Mouse (Mus musculus): ENCODE measurements around the gene Plekhj1.

GRCm38 (mm10) chr10:80763502-80763901, 34.9 kb downstream of the Plekhj1 start:
- TF ChIP-seq TAL1 (IDR thresholded peaks at IDR 0.05; ENCODE audit: low read length) = no peak
- no peak for TF ChIP-seq GATA1 (IDR thresholded peaks at IDR 0.05; ENCODE audit: low read length)

Data from erythroblast, embryonic 14.5 days (primary cell).